Mouse (Mus musculus) colon, adult 2 months (tissue): ENCODE measurements around the gene Tjp3. TPM values are rescaled to one million over a fixed set of nuclear protein-coding genes. Genes with fewer than 3 reads are reported as not detected.

Experiments used
- polyA plus RNA-seq: library from polyadenylated mRNA; depleted of rRNA; stranded (reverse); fragments of >200 nt; gene quantifications from 2 replicates; pipeline ENCODE4 v1.2.3, GENCODE M21; 2012; rRNA removed

Gene Tjp3
- polyA plus RNA-seq, result 261 and 310 TPM in 2 replicates

GRCm38 (mm10) chr10:81291511-81292104 is at the start of gene Tjp3:
Gene Tjp3, minus strand, starts transcription at chr10:81291581.

GRCm38 (mm10) chr10:81328386-81328785 is 37.0 kb upstream of the Tjp3 start, which contains the start of gene Tbxa2r:
Gene Tbxa2r, plus strand, starts transcription at chr10:81328731.

DNA sequence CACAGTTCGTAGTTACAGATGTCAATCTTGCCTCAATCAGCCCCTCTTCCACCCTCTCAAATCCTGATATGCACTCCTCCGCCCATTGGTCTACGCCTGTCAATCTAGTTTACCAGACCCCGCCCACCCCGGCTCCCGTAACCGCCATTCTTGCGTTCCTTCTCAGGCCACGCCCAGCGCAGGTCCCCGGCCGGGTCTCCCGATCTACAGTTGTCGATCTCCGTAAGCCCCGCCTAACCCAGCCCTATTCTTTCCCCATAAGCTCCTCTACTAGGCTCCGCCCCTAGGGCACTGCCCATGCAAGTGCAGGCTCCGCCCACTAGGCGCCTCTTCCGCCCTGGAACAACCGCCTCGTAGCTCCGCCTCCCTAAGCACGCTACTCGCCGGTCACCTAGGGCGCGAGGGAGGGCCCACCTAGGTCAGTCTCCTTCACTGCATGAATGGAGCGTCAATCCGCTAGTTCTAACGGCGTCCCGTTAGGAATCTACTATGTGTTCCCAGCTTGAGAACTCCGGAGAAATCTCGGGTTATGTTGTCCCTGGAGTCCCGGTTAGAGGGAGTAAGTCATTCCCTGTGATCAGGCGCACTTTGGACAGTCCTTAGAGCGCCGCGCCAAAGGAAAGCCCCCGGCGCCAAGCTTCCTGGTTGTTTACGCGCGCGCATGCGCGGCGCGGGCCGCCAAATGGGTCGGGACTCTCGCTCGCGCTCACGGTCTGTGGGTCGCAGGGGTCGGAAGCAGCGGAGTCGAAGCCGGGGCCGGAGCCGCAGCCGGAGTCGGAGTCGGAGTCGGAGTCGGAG is 29.4 kb upstream of the Tjp3 start, which contains the start of gene Cactin:
Gene Cactin (plus strand): TSS at position 554 of the 798 bp plus-strand sequence.

GRCm38 (mm10) chr10:81292554-81293333 is 1.4 kb upstream of the Tjp3 start, which contains the start of gene Pip5k1c:
Gene Pip5k1c, plus strand, starts transcription at chr10:81292963.

GRCm38 (mm10) chr10:81266211-81267105 is 24.9 kb downstream of the Tjp3 start, which contains the start of the genes Mrpl54 and Apba3:
Gene Mrpl54, minus strand, starts transcription at chr10:81266934.
Gene Apba3, plus strand, starts transcription at chr10:81266960.

GRCm38 (mm10) chr10:81252424-81253419 is 38.7 kb downstream of the Tjp3 start, which contains the start of gene Matk:
Gene Matk, plus strand, starts transcription at chr10:81252935.

DNA sequence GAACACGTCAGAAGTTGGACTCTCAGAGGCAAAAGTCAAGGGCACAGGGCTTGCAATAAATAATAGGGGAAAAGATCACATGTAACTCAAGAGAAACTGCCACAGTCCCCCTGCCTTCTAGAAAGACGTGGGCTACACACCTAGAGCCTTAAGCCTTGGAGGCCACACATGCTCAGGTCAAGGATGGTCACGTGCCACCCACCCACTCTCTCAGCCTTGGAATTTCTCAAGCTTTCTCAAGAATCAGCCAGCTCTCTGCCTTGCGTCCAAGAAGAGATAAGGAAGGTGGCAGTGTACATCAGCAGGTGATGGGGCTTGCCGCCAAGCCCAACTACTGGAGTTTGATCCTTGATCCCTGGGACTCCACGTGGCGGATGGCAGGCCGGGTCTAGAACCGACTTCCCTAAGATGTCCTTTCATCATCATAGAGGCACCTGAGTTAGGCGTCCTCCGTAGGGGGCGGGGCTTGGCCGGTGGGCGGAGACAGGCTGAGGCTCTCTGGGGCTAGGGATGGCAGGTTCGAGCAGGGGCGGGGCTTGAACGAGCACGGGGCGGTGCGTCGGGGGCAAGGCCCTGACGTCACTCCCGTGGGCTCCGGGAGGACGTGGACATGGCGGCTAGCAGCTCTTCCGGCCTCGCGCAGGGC is 58.7 kb downstream of the Tjp3 start, which contains the start of gene Zfr2:
Gene Zfr2 (plus strand): TSS at position 576 of the 646 bp plus-strand sequence.

DNA sequence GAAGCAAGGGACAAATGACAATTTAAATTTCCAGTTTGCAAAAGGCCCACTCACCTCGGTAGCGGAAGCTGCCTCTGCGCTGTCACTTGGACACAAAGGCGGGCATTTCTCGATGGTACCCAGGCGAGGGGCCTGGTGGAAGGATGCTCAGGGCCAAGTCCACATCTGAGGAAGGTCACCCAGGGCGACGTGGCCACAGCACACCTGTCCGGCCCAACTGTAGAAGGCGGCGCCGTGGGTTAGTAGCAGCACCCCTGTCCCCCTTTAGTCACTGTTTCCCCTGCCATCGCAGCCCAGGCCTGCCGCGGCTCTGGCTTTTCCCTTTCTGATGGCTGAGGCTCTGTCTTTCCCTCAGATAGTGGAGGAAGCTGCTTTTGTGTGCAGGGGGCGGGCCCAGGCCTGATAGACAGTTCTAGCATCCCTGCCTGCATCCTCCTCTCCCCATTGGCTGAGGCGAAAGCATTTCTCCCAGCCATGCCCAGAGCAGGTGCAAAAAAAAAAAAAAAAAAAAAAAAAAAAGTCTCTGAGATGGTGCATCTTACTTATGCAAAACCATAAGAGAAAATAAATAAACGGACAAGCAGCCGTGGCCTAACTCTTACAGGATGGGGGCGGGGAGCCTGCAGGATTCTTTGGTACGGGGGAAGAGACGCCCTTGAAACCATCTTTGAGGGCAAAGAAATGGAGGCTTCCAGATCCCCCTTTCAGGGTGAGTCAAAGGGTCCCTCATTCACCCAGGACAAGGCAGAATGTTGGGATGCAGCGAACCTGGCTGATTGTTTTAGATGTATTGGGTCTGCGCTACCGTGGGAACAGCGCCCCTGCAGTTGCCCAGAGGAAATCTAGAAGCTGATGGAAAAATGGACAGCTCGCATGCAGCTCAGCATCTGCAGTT is 60.7 kb downstream of the Tjp3 start, which contains the start of gene Atcay:
Gene Atcay (minus strand): TSS at position 396 of the 895 bp plus-strand sequence.

Other genes starting within 250 kb of the Tjp3 start
- gene Sgta, start 231.4 kb downstream of the Tjp3 start, polyA plus RNA-seq, result 211 and 238 TPM in 2 replicates
- 58.4 and 62.8 TPM in 2 replicates for gene Thop1, start 221.5 kb downstream of the Tjp3 start, polyA plus RNA-seq
- gene Creb3l3, start 192.7 kb downstream of the Tjp3 start, polyA plus RNA-seq, result 4.2 and 6.2 TPM in 2 replicates
- 322 and 325 TPM in 2 replicates for gene Map2k2, start 185.7 kb downstream of the Tjp3 start, polyA plus RNA-seq
- gene Zbtb7a, start 156.4 kb downstream of the Tjp3 start, polyA plus RNA-seq, result 243 and 284 TPM in 2 replicates
- gene Pias4, start 123.7 kb downstream of the Tjp3 start, polyA plus RNA-seq, result 55.8 and 61.5 TPM in 2 replicates
- gene Eef2, start 115.0 kb downstream of the Tjp3 start, polyA plus RNA-seq, result 2,007 and 2,039 TPM in 2 replicates
- 125 and 128 TPM in 2 replicates for gene Dapk3, start 108.6 kb downstream of the Tjp3 start, polyA plus RNA-seq
- not detected in 2 replicates for gene 4930442H23Rik, start 107.7 kb downstream of the Tjp3 start, polyA plus RNA-seq
- gene Nmrk2, start 89.5 kb downstream of the Tjp3 start, polyA plus RNA-seq, result not detected in 2 replicates
- 1.1 and 1.4 TPM in 2 replicates for gene Atcay, start 60.7 kb downstream of the Tjp3 start, polyA plus RNA-seq
- gene Zfr2, start 58.4 kb downstream of the Tjp3 start, polyA plus RNA-seq, result 14.2 and 20.7 TPM in 2 replicates
- gene Matk, start 38.6 kb downstream of the Tjp3 start, polyA plus RNA-seq, result 9.0 and 10.3 TPM in 2 replicates
- gene Mrpl54, start 24.6 kb downstream of the Tjp3 start, polyA plus RNA-seq, result 157 and 224 TPM in 2 replicates
- gene Apba3, start 24.6 kb downstream of the Tjp3 start, polyA plus RNA-seq, result 123 and 126 TPM in 2 replicates
- gene Pip5k1c, start 1.4 kb upstream of the Tjp3 start, polyA plus RNA-seq, result 65.4 and 73.0 TPM in 2 replicates
- gene Cactin, start 29.5 kb upstream of the Tjp3 start, polyA plus RNA-seq, result 33.3 and 36.3 TPM in 2 replicates
- 23.0 and 24.8 TPM in 2 replicates for gene Tbxa2r, start 37.1 kb upstream of the Tjp3 start, polyA plus RNA-seq
- 3.0 and 3.5 TPM in 2 replicates for gene Gipc3, start 51.7 kb upstream of the Tjp3 start, polyA plus RNA-seq
- gene Hmg20b, start 58.9 kb upstream of the Tjp3 start, polyA plus RNA-seq, result 209 and 214 TPM in 2 replicates
- gene Mfsd12, start 65.9 kb upstream of the Tjp3 start, polyA plus RNA-seq, result 33.7 and 37.4 TPM in 2 replicates
- gene 4930404N11Rik, start 74.2 kb upstream of the Tjp3 start, polyA plus RNA-seq, result 43.7 and 48.7 TPM in 2 replicates
- 130 and 133 TPM in 2 replicates for gene Fzr1, start 86.9 kb upstream of the Tjp3 start, polyA plus RNA-seq
- gene Dohh, start 92.8 kb upstream of the Tjp3 start, polyA plus RNA-seq, result 98.1 and 108 TPM in 2 replicates
- 2.9 TPM in 2 replicates for gene Gm48551, start 92.9 kb upstream of the Tjp3 start, polyA plus RNA-seq
- 4.4 and 5.7 TPM in 2 replicates for gene Gm48552, start 97.4 kb upstream of the Tjp3 start, polyA plus RNA-seq
- gene Smim24, start 101.5 kb upstream of the Tjp3 start, polyA plus RNA-seq, result 504 and 602 TPM in 2 replicates
- 33.9 and 48.1 TPM in 2 replicates for gene Nfic, start 164.1 kb upstream of the Tjp3 start, polyA plus RNA-seq
- gene Celf5, start 191.1 kb upstream of the Tjp3 start, polyA plus RNA-seq, result 4.7 and 5.4 TPM in 2 replicates
- gene Ncln, start 204.8 kb upstream of the Tjp3 start, polyA plus RNA-seq, result 240 and 254 TPM in 2 replicates
- gene S1pr4, start 208.6 kb upstream of the Tjp3 start, polyA plus RNA-seq, result 4.5 and 5.7 TPM in 2 replicates
- 3.0 and 3.1 TPM in 2 replicates for gene Gna15, start 232.6 kb upstream of the Tjp3 start, polyA plus RNA-seq